Mouse (Mus musculus): ENCODE measurements around the gene Nhsl2. TPM values are rescaled to one million over a fixed set of nuclear protein-coding genes. Genes with fewer than 3 reads are reported as not detected.
A peak's percentile ranks its signal among the peaks of the same experiment; 100 is the strongest.

Nhsl2 gene
- polyA plus RNA-seq, 1 experiment from 2014 or later, result 1.1 TPM

GRCm38 (mm10) chrX:102004370-102004769 lies 155.2 kb downstream of the Nhsl2 start:
- Histone ChIP-seq H3K27me3 (ENCODE audit: insufficient read depth, low read length) (peaks cover 29% of the 10 kb centered on the region), H3K9me3 (ENCODE audit: low read length) (no peaks in the 10 kb centered on the region), H3K4me3 (ENCODE audit: low read depth, low read length) (no peak overlapping the region), H3K36me3 (replicated peaks; ENCODE audit: insufficient read depth, low read length) (no peaks in the 10 kb centered on the region), H3K27ac (ENCODE audit: low read depth) (no peak overlapping the region), H3K4me2 (ENCODE audit: low read depth, low read length) (no peak overlapping the region), H3K4me1 (ENCODE audit: insufficient read depth) (no peaks in the 10 kb centered on the region), H3K9ac (replicated peaks) (no peak overlapping the region)
- 22% methylated on average over 7 of the region's 7 CpGs for WGBS (ENCODE audit: insufficient replicate concordance)
- no peak for ATAC-seq
- no peak for TF ChIP-seq CTCF (IDR thresholded peaks at IDR 0.05; ENCODE audit: low read depth)
- TF ChIP-seq EP300 (IDR thresholded peaks at IDR 0.05; ENCODE audit: low read depth), result no peak
- DNase-seq, result no peak

GRCm38 (mm10) chrX:102005141-102005641 lies 156.0 kb downstream of the Nhsl2 start:
- H3K4me3 ChIP-seq (ENCODE audit: low read depth, low read length), result no peak overlapping the region
- H3K27ac ChIP-seq (ENCODE audit: low read depth), result no peak overlapping the region
- no peaks in the 10 kb centered on the region for H3K9me3 ChIP-seq (ENCODE audit: low read length)
- 27% methylated on average over 9 of the region's 10 CpGs for WGBS (ENCODE audit: insufficient replicate concordance)
- no peaks in the 10 kb centered on the region for H3K36me3 ChIP-seq (replicated peaks; ENCODE audit: insufficient read depth, low read length)
- H3K9ac ChIP-seq (replicated peaks), result no peak overlapping the region
- ATAC-seq, result no peak
- no peak for DNase-seq
- TF ChIP-seq EP300 (IDR thresholded peaks at IDR 0.05; ENCODE audit: low read depth) (no peak), CTCF (IDR thresholded peaks at IDR 0.05; ENCODE audit: low read depth) (no peak)
- no peaks in the 10 kb centered on the region for H3K4me1 ChIP-seq (ENCODE audit: insufficient read depth)
- peaks cover 26% of the 10 kb centered on the region for H3K27me3 ChIP-seq (ENCODE audit: insufficient read depth, low read length)
- no peak overlapping the region for H3K4me2 ChIP-seq (ENCODE audit: low read depth, low read length)

- WGBS (ENCODE audit: insufficient replicate concordance), result 34% methylated on average over 2 of the region's 2 CpGs
- H3K4me1 ChIP-seq (ENCODE audit: insufficient read depth), result no peaks in the 10 kb centered on the region
- no peaks in the 10 kb centered on the region for H3K9me3 ChIP-seq (ENCODE audit: low read length)
These were observed 158.8 kb downstream of the Nhsl2 start for GRCm38 (mm10) chrX:102007935-102008334.

GRCm38 (mm10) chrX:102017213-102017923 lies 168.2 kb downstream of the Nhsl2 start:
- Histone ChIP-seq H3K9ac (replicated peaks) (no peak overlapping the region), H3K4me2 (ENCODE audit: low read depth, low read length) (peak overlapping the region; percentile 6; the same call in 1 of the 2 replicates), H3K9me3 (ENCODE audit: low read length) (no peaks in the 10 kb centered on the region), H3K4me1 (ENCODE audit: insufficient read depth) (no peaks in the 10 kb centered on the region), H3K36me3 (replicated peaks; ENCODE audit: insufficient read depth, low read length) (no peaks in the 10 kb centered on the region), H3K27me3 (ENCODE audit: insufficient read depth, low read length) (no peaks in the 10 kb centered on the region), H3K4me3 (ENCODE audit: low read depth, low read length) (no peak overlapping the region), H3K27ac (ENCODE audit: low read depth) (no peak overlapping the region)
- WGBS (ENCODE audit: insufficient replicate concordance), result 36% methylated on average over 9 of the region's 9 CpGs
- ATAC-seq (no peak), DNase-seq (no peak)
- TF ChIP-seq CTCF (IDR thresholded peaks at IDR 0.05; ENCODE audit: low read depth) (no peak), EP300 (IDR thresholded peaks at IDR 0.05; ENCODE audit: low read depth) (no peak)

More at GRCm38 (mm10) chrX:102007935-102008334, 158.8 kb downstream of the Nhsl2 start:
- DNase-seq, result no peak
- TF ChIP-seq EP300 (IDR thresholded peaks at IDR 0.05; ENCODE audit: low read depth) (no peak), CTCF (IDR thresholded peaks at IDR 0.05; ENCODE audit: low read depth) (no peak)
- H3K36me3 ChIP-seq (replicated peaks; ENCODE audit: insufficient read depth, low read length), result no peaks in the 10 kb centered on the region
- peaks cover 26% of the 10 kb centered on the region for H3K27me3 ChIP-seq (ENCODE audit: insufficient read depth, low read length)
- no peak overlapping the region for H3K4me3 ChIP-seq (ENCODE audit: low read depth, low read length)
- no peak overlapping the region for H3K4me2 ChIP-seq (ENCODE audit: low read depth, low read length)
- H3K9ac ChIP-seq (replicated peaks), result no peak overlapping the region
- no peak overlapping the region for H3K27ac ChIP-seq (ENCODE audit: low read depth)
- no peak for ATAC-seq

GRCm38 (mm10) chrX:102018890-102019289 lies 169.7 kb downstream of the Nhsl2 start:
- Histone ChIP-seq H3K4me1 (ENCODE audit: insufficient read depth) (no peaks in the 10 kb centered on the region), H3K9ac (replicated peaks) (no peak overlapping the region), H3K27ac (ENCODE audit: low read depth) (no peak overlapping the region), H3K4me3 (ENCODE audit: low read depth, low read length) (no peak overlapping the region), H3K9me3 (ENCODE audit: low read length) (no peaks in the 10 kb centered on the region), H3K27me3 (ENCODE audit: insufficient read depth, low read length) (no peaks in the 10 kb centered on the region), H3K4me2 (ENCODE audit: low read depth, low read length) (no peak overlapping the region), H3K36me3 (replicated peaks; ENCODE audit: insufficient read depth, low read length) (no peaks in the 10 kb centered on the region)
- DNase-seq (no peak), ATAC-seq (no peak)
- TF ChIP-seq EP300 (IDR thresholded peaks at IDR 0.05; ENCODE audit: low read depth) (no peak), CTCF (IDR thresholded peaks at IDR 0.05; ENCODE audit: low read depth) (no peak)
- 44% methylated on average over 3 of the region's 3 CpGs for WGBS (ENCODE audit: insufficient replicate concordance)

GRCm38 (mm10) chrX:102019471-102020240 lies 170.5 kb downstream of the Nhsl2 start:
- 63% methylated on average over 7 of the region's 7 CpGs for WGBS (ENCODE audit: insufficient replicate concordance)
- TF ChIP-seq CTCF (IDR thresholded peaks at IDR 0.05; ENCODE audit: low read depth) (no peak), EP300 (IDR thresholded peaks at IDR 0.05; ENCODE audit: low read depth) (no peak)
- Histone ChIP-seq H3K4me1 (ENCODE audit: insufficient read depth) (no peaks in the 10 kb centered on the region), H3K9ac (replicated peaks) (no peak overlapping the region), H3K9me3 (ENCODE audit: low read length) (no peaks in the 10 kb centered on the region), H3K4me3 (ENCODE audit: low read depth, low read length) (no peak overlapping the region), H3K36me3 (replicated peaks; ENCODE audit: insufficient read depth, low read length) (no peaks in the 10 kb centered on the region), H3K27ac (ENCODE audit: low read depth) (no peak overlapping the region), H3K27me3 (ENCODE audit: insufficient read depth, low read length) (no peaks in the 10 kb centered on the region), H3K4me2 (ENCODE audit: low read depth, low read length) (no peak overlapping the region)
- ATAC-seq (no peak), DNase-seq (no peak)

All from liver, postnatal 0 days (tissue).